Mouse (Mus musculus): ENCODE results near the gene Bzw1. TPM values are rescaled to one million over a fixed set of nuclear protein-coding genes. Genes with fewer than 3 reads are reported as not detected.
A peak's percentile ranks its signal among the peaks of the same experiment; 100 is the strongest.

Bzw1 gene
- polyA plus RNA-seq, 1 experiment from 2014 or later, result 468 TPM

GRCm38 (mm10) chr1:58392268-58392651, 438 bp upstream of the Bzw1 start:
- no peak for ATAC-seq (ENCODE audit: low FRiP score, low TSS enrichment)
- DNase-seq, result peak; percentile 67
- WGBS, result 0% methylated on average over 16 of the region's 16 CpGs

GRCm38 (mm10) chr1:58393284-58394195, 842 bp downstream of the Bzw1 start:
- ATAC-seq (ENCODE audit: low FRiP score, low TSS enrichment) (peak; percentile 75), DNase-seq (peak; percentile 50)
- Histone ChIP-seq H3K9me3 (ENCODE audit: control insufficient read depth, low read length) (no peaks in the 10 kb centered on the region), H3K4me2 (ENCODE audit: low read length) (peak overlapping the region; percentile 78), H3K36me3 (ENCODE audit: control insufficient read depth, insufficient read depth, low read length) (peaks cover 39% of the 10 kb centered on the region), H3K9ac (replicated peaks; ENCODE audit: low read length) (peak overlapping the region; percentile 97), H3K4me3 (replicated peaks; ENCODE audit: low read depth, low read length) (peak overlapping the region; percentile 85), H3K27me3 (ENCODE audit: control insufficient read depth, insufficient read depth, low read length) (no peaks in the 10 kb centered on the region), H3K4me1 (ENCODE audit: control insufficient read depth, insufficient read depth, low read length) (peaks cover 12% of the 10 kb centered on the region), H3K27ac (replicated peaks; ENCODE audit: low read depth, low read length) (peak overlapping the region; percentile 99)
- under 1% methylated on average over 81 of the region's 90 CpGs for WGBS

More at GRCm38 (mm10) chr1:58392268-58392651, 438 bp upstream of the Bzw1 start:
- Histone ChIP-seq H3K27me3 (ENCODE audit: control insufficient read depth, insufficient read depth, low read length) (no peaks in the 10 kb centered on the region), H3K4me2 (ENCODE audit: low read length) (peak overlapping the region; percentile 78), H3K4me3 (replicated peaks; ENCODE audit: low read depth, low read length) (peak overlapping the region; percentile 85), H3K27ac (replicated peaks; ENCODE audit: low read depth, low read length) (peak overlapping the region; percentile 99), H3K4me1 (ENCODE audit: control insufficient read depth, insufficient read depth, low read length) (peaks cover 12% of the 10 kb centered on the region), H3K9ac (replicated peaks; ENCODE audit: low read length) (peak overlapping the region; percentile 97), H3K36me3 (ENCODE audit: control insufficient read depth, insufficient read depth, low read length) (peaks cover 27% of the 10 kb centered on the region), H3K9me3 (ENCODE audit: control insufficient read depth, low read length) (no peaks in the 10 kb centered on the region)

- H3K27me3 ChIP-seq (ENCODE audit: control insufficient read depth, insufficient read depth, low read length), result no peaks in the 10 kb centered on the region
- no peak overlapping the region for H3K4me3 ChIP-seq (replicated peaks; ENCODE audit: low read depth, low read length)
- H3K9me3 ChIP-seq (ENCODE audit: control insufficient read depth, low read length), result no peaks in the 10 kb centered on the region
- WGBS, result 90% methylated on average over 3 of the region's 3 CpGs
- H3K27ac ChIP-seq (replicated peaks; ENCODE audit: low read depth, low read length), result no peak overlapping the region
- peaks cover 56% of the 10 kb centered on the region for H3K36me3 ChIP-seq (ENCODE audit: control insufficient read depth, insufficient read depth, low read length)
- H3K4me2 ChIP-seq (ENCODE audit: low read length), result no peak overlapping the region
- DNase-seq (no peak), ATAC-seq (ENCODE audit: low FRiP score, low TSS enrichment) (no peak)
- H3K4me1 ChIP-seq (ENCODE audit: control insufficient read depth, insufficient read depth, low read length), result peaks cover 12% of the 10 kb centered on the region
- no peak overlapping the region for H3K9ac ChIP-seq (replicated peaks; ENCODE audit: low read length)
These were observed 2.6 kb downstream of the Bzw1 start for GRCm38 (mm10) chr1:58395341-58395740.

GRCm38 (mm10) chr1:58396179-58396578, 3.5 kb downstream of the Bzw1 start:
- no peaks in the 10 kb centered on the region for H3K9me3 ChIP-seq (ENCODE audit: control insufficient read depth, low read length)
- H3K4me1 ChIP-seq (ENCODE audit: control insufficient read depth, insufficient read depth, low read length), result peaks cover 12% of the 10 kb centered on the region
- ATAC-seq (ENCODE audit: low FRiP score, low TSS enrichment) (no peak), DNase-seq (no peak)
- H3K9ac ChIP-seq (replicated peaks; ENCODE audit: low read length), result no peak overlapping the region
- no peak overlapping the region for H3K4me2 ChIP-seq (ENCODE audit: low read length)
- H3K36me3 ChIP-seq (ENCODE audit: control insufficient read depth, insufficient read depth, low read length), result peaks cover 65% of the 10 kb centered on the region
- no peaks in the 10 kb centered on the region for H3K27me3 ChIP-seq (ENCODE audit: control insufficient read depth, insufficient read depth, low read length)
- WGBS, result 92% methylated on average over 1 of the region's 1 CpGs
- H3K4me3 ChIP-seq (replicated peaks; ENCODE audit: low read depth, low read length), result no peak overlapping the region
- H3K27ac ChIP-seq (replicated peaks; ENCODE audit: low read depth, low read length), result no peak overlapping the region

GRCm38 (mm10) chr1:58397731-58398130, 5.0 kb downstream of the Bzw1 start:
- Histone ChIP-seq H3K9ac (replicated peaks; ENCODE audit: low read length) (no peak overlapping the region), H3K27me3 (ENCODE audit: control insufficient read depth, insufficient read depth, low read length) (no peaks in the 10 kb centered on the region), H3K36me3 (ENCODE audit: control insufficient read depth, insufficient read depth, low read length) (peaks cover 79% of the 10 kb centered on the region), H3K4me3 (replicated peaks; ENCODE audit: low read depth, low read length) (no peak overlapping the region), H3K9me3 (ENCODE audit: control insufficient read depth, low read length) (no peaks in the 10 kb centered on the region), H3K4me2 (ENCODE audit: low read length) (no peak overlapping the region), H3K27ac (replicated peaks; ENCODE audit: low read depth, low read length) (no peak overlapping the region), H3K4me1 (ENCODE audit: control insufficient read depth, insufficient read depth, low read length) (peaks cover 4% of the 10 kb centered on the region)
- no peak for DNase-seq
- WGBS, result 96% methylated on average over 6 of the region's 6 CpGs
- ATAC-seq (ENCODE audit: low FRiP score, low TSS enrichment), result no peak

GRCm38 (mm10) chr1:58401396-58401795, 8.7 kb downstream of the Bzw1 start:
- DNase-seq (no peak), ATAC-seq (ENCODE audit: low FRiP score, low TSS enrichment) (no peak)
- H3K4me3 ChIP-seq (replicated peaks; ENCODE audit: low read depth, low read length), result no peak overlapping the region
- no peaks in the 10 kb centered on the region for H3K9me3 ChIP-seq (ENCODE audit: control insufficient read depth, low read length)
- no peak overlapping the region for H3K4me2 ChIP-seq (ENCODE audit: low read length)
- H3K9ac ChIP-seq (replicated peaks; ENCODE audit: low read length), result no peak overlapping the region
- whole genome bisulfite sequencing, result 93% methylated on average over 6 of the region's 6 CpGs
- no peaks in the 10 kb centered on the region for H3K4me1 ChIP-seq (ENCODE audit: control insufficient read depth, insufficient read depth, low read length)
- peaks cover 88% of the 10 kb centered on the region for H3K36me3 ChIP-seq (ENCODE audit: control insufficient read depth, insufficient read depth, low read length)
- no peak overlapping the region for H3K27ac ChIP-seq (replicated peaks; ENCODE audit: low read depth, low read length)
- no peaks in the 10 kb centered on the region for H3K27me3 ChIP-seq (ENCODE audit: control insufficient read depth, insufficient read depth, low read length)

- peaks cover 79% of the 10 kb centered on the region for H3K36me3 ChIP-seq (ENCODE audit: control insufficient read depth, insufficient read depth, low read length)
- no peaks in the 10 kb centered on the region for H3K27me3 ChIP-seq (ENCODE audit: control insufficient read depth, insufficient read depth, low read length)
- 95% methylated on average over 5 of the region's 5 CpGs for WGBS
- no peak overlapping the region for H3K4me2 ChIP-seq (ENCODE audit: low read length)
- H3K27ac ChIP-seq (replicated peaks; ENCODE audit: low read depth, low read length), result no peak overlapping the region
- H3K9ac ChIP-seq (replicated peaks; ENCODE audit: low read length), result no peak overlapping the region
- ATAC-seq (ENCODE audit: low FRiP score, low TSS enrichment) (no peak), DNase-seq (no peak)
- no peaks in the 10 kb centered on the region for H3K4me1 ChIP-seq (ENCODE audit: control insufficient read depth, insufficient read depth, low read length)
- H3K9me3 ChIP-seq (ENCODE audit: control insufficient read depth, low read length), result no peaks in the 10 kb centered on the region
- no peak overlapping the region for H3K4me3 ChIP-seq (replicated peaks; ENCODE audit: low read depth, low read length)
These were observed 11.0 kb downstream of the Bzw1 start for GRCm38 (mm10) chr1:58403745-58404144.

- H3K36me3 ChIP-seq (ENCODE audit: control insufficient read depth, insufficient read depth, low read length), result peaks cover 72% of the 10 kb centered on the region
These were observed 14.6 kb downstream of the Bzw1 start for GRCm38 (mm10) chr1:58407321-58407720.

GRCm38 (mm10) chr1:58408141-58408540, 15.4 kb downstream of the Bzw1 start:
- no peaks in the 10 kb centered on the region for H3K9me3 ChIP-seq (ENCODE audit: control insufficient read depth, low read length)
- WGBS, result 88% methylated on average over 6 of the region's 6 CpGs
- H3K27ac ChIP-seq (replicated peaks; ENCODE audit: low read depth, low read length), result no peak overlapping the region
- ATAC-seq (ENCODE audit: low FRiP score, low TSS enrichment) (no peak), DNase-seq (no peak)
- H3K4me3 ChIP-seq (replicated peaks; ENCODE audit: low read depth, low read length), result no peak overlapping the region
- H3K27me3 ChIP-seq (ENCODE audit: control insufficient read depth, insufficient read depth, low read length), result no peaks in the 10 kb centered on the region
- no peak overlapping the region for H3K9ac ChIP-seq (replicated peaks; ENCODE audit: low read length)
- H3K4me2 ChIP-seq (ENCODE audit: low read length), result no peak overlapping the region
- H3K4me1 ChIP-seq (ENCODE audit: control insufficient read depth, insufficient read depth, low read length), result no peaks in the 10 kb centered on the region
- H3K36me3 ChIP-seq (ENCODE audit: control insufficient read depth, insufficient read depth, low read length), result peaks cover 72% of the 10 kb centered on the region

More at GRCm38 (mm10) chr1:58407321-58407720, 14.6 kb downstream of the Bzw1 start:
- ATAC-seq (ENCODE audit: low FRiP score, low TSS enrichment) (no peak), DNase-seq (no peak)
- H3K4me2 ChIP-seq (ENCODE audit: low read length), result no peak overlapping the region
- H3K9me3 ChIP-seq (ENCODE audit: control insufficient read depth, low read length), result no peaks in the 10 kb centered on the region
- H3K27ac ChIP-seq (replicated peaks; ENCODE audit: low read depth, low read length), result no peak overlapping the region
- H3K27me3 ChIP-seq (ENCODE audit: control insufficient read depth, insufficient read depth, low read length), result no peaks in the 10 kb centered on the region
- H3K4me3 ChIP-seq (replicated peaks; ENCODE audit: low read depth, low read length), result no peak overlapping the region
- no peak overlapping the region for H3K9ac ChIP-seq (replicated peaks; ENCODE audit: low read length)
- WGBS, result 97% methylated on average over 7 of the region's 7 CpGs
- no peaks in the 10 kb centered on the region for H3K4me1 ChIP-seq (ENCODE audit: control insufficient read depth, insufficient read depth, low read length)
